Mouse (Mus musculus): Measurements from ENCODE around the gene Sc5d. TPM values are rescaled to one million over a fixed set of nuclear protein-coding genes. Genes with fewer than 3 reads are reported as not detected.

Sc5d gene
- polyA plus RNA-seq, 1 experiment from 2014 or later, result 33.2 TPM

GRCm38 (mm10) chr9:42240583-42240992 is 23.5 kb downstream of the Sc5d start:
- H3K36me3 ChIP-seq (ENCODE audit: control insufficient read depth, insufficient read depth, low read length), result no peaks in the 10 kb centered on the region
- 20% methylated on average over 11 of the region's 11 CpGs for WGBS
- ATAC-seq (ENCODE audit: low read depth), result peak; percentile 34; the same call in 1 of the 2 replicates
- peaks cover 3% of the 10 kb centered on the region; the same call in 1 of the 2 replicates for H3K4me1 ChIP-seq (replicated peaks; ENCODE audit: control insufficient read depth, insufficient read depth, low read length)
- H3K4me2 ChIP-seq (ENCODE audit: low read depth, low read length), result peak overlapping the region; percentile 10; the same call in 1 of the 2 replicates
- no peaks in the 10 kb centered on the region for H3K9me3 ChIP-seq (ENCODE audit: control insufficient read depth, low read length)
- 0 out of 2 replicates have a peak overlapping the region, but pooled peaks have one; percentile 23 for H3K9ac ChIP-seq (ENCODE audit: low read length)
- no peaks in the 10 kb centered on the region for H3K27me3 ChIP-seq (ENCODE audit: control insufficient read depth, insufficient read depth, low read depth, low read length)
- no peak overlapping the region for H3K4me3 ChIP-seq (ENCODE audit: low read length)
- H3K27ac ChIP-seq (ENCODE audit: low read length), result no peak overlapping the region

- 72% methylated on average over 4 of the region's 4 CpGs for WGBS
- ATAC-seq (ENCODE audit: low read depth), result no peak
- H3K4me1 ChIP-seq (replicated peaks; ENCODE audit: control insufficient read depth, insufficient read depth, low read length), result peaks cover 3% of the 10 kb centered on the region; the same call in 1 of the 2 replicates
Measured at GRCm38 (mm10) chr9:42238827-42239226, 25.2 kb downstream of the Sc5d start.

GRCm38 (mm10) chr9:42231116-42231515 is 32.9 kb downstream of the Sc5d start:
- no peaks in the 10 kb centered on the region for H3K9me3 ChIP-seq (ENCODE audit: control insufficient read depth, low read length)
- 37% methylated on average over 5 of the region's 5 CpGs for WGBS
- no peak for ATAC-seq (ENCODE audit: low read depth)
- H3K4me1 ChIP-seq (replicated peaks; ENCODE audit: control insufficient read depth, insufficient read depth, low read length), result no peaks in the 10 kb centered on the region
- no peaks in the 10 kb centered on the region for H3K36me3 ChIP-seq (ENCODE audit: control insufficient read depth, insufficient read depth, low read length)
- no peaks in the 10 kb centered on the region for H3K27me3 ChIP-seq (ENCODE audit: control insufficient read depth, insufficient read depth, low read depth, low read length)
- no peak overlapping the region for H3K27ac ChIP-seq (ENCODE audit: low read length)
- no peak overlapping the region for H3K4me2 ChIP-seq (ENCODE audit: low read depth, low read length)
- H3K4me3 ChIP-seq (ENCODE audit: low read length), result no peak overlapping the region
- H3K9ac ChIP-seq (ENCODE audit: low read length), result no peak overlapping the region

More at GRCm38 (mm10) chr9:42238827-42239226, 25.2 kb downstream of the Sc5d start:
- no peak overlapping the region for H3K4me3 ChIP-seq (ENCODE audit: low read length)
- no peaks in the 10 kb centered on the region for H3K9me3 ChIP-seq (ENCODE audit: control insufficient read depth, low read length)
- no peak overlapping the region for H3K27ac ChIP-seq (ENCODE audit: low read length)
- H3K27me3 ChIP-seq (ENCODE audit: control insufficient read depth, insufficient read depth, low read depth, low read length), result no peaks in the 10 kb centered on the region
- no peak overlapping the region for H3K9ac ChIP-seq (ENCODE audit: low read length)
- no peaks in the 10 kb centered on the region for H3K36me3 ChIP-seq (ENCODE audit: control insufficient read depth, insufficient read depth, low read length)
- H3K4me2 ChIP-seq (ENCODE audit: low read depth, low read length), result no peak overlapping the region

- H3K4me1 ChIP-seq (replicated peaks; ENCODE audit: control insufficient read depth, insufficient read depth, low read length), result no peaks in the 10 kb centered on the region
- 84% methylated on average over 2 of the region's 2 CpGs for WGBS
- no peak overlapping the region for H3K4me3 ChIP-seq (ENCODE audit: low read length)
- H3K27ac ChIP-seq (ENCODE audit: low read length), result no peak overlapping the region
- ATAC-seq (ENCODE audit: low read depth), result no peak
- no peaks in the 10 kb centered on the region for H3K9me3 ChIP-seq (ENCODE audit: control insufficient read depth, low read length)
- H3K36me3 ChIP-seq (ENCODE audit: control insufficient read depth, insufficient read depth, low read length), result no peaks in the 10 kb centered on the region
- H3K9ac ChIP-seq (ENCODE audit: low read length), result no peak overlapping the region
- H3K27me3 ChIP-seq (ENCODE audit: control insufficient read depth, insufficient read depth, low read depth, low read length), result no peaks in the 10 kb centered on the region
- no peak overlapping the region for H3K4me2 ChIP-seq (ENCODE audit: low read depth, low read length)
Measured at GRCm38 (mm10) chr9:42230333-42230732, 33.7 kb downstream of the Sc5d start.

GRCm38 (mm10) chr9:42229465-42230110 is 34.5 kb downstream of the Sc5d start:
- Histone ChIP-seq H3K4me2 (ENCODE audit: low read depth, low read length) (no peak overlapping the region), H3K36me3 (ENCODE audit: control insufficient read depth, insufficient read depth, low read length) (no peaks in the 10 kb centered on the region), H3K27ac (ENCODE audit: low read length) (no peak overlapping the region), H3K27me3 (ENCODE audit: control insufficient read depth, insufficient read depth, low read depth, low read length) (no peaks in the 10 kb centered on the region), H3K9me3 (ENCODE audit: control insufficient read depth, low read length) (no peaks in the 10 kb centered on the region), H3K4me1 (replicated peaks; ENCODE audit: control insufficient read depth, insufficient read depth, low read length) (no peaks in the 10 kb centered on the region), H3K4me3 (ENCODE audit: low read length) (no peak overlapping the region), H3K9ac (ENCODE audit: low read length) (no peak overlapping the region)
- WGBS, result 50% methylated on average over 12 of the region's 12 CpGs
- ATAC-seq (ENCODE audit: low read depth), result no peak

GRCm38 (mm10) chr9:42227804-42228203 is 36.3 kb downstream of the Sc5d start:
- Histone ChIP-seq H3K27me3 (ENCODE audit: control insufficient read depth, insufficient read depth, low read depth, low read length) (no peaks in the 10 kb centered on the region), H3K36me3 (ENCODE audit: control insufficient read depth, insufficient read depth, low read length) (no peaks in the 10 kb centered on the region), H3K9me3 (ENCODE audit: control insufficient read depth, low read length) (no peaks in the 10 kb centered on the region), H3K27ac (ENCODE audit: low read length) (no peak overlapping the region), H3K9ac (ENCODE audit: low read length) (no peak overlapping the region), H3K4me2 (ENCODE audit: low read depth, low read length) (no peak overlapping the region), H3K4me3 (ENCODE audit: low read length) (no peak overlapping the region), H3K4me1 (replicated peaks; ENCODE audit: control insufficient read depth, insufficient read depth, low read length) (no peaks in the 10 kb centered on the region)
- WGBS, result 80% methylated on average over 1 of the region's 1 CpGs
- no peak for ATAC-seq (ENCODE audit: low read depth)

GRCm38 (mm10) chr9:42219001-42219660 is 44.9 kb downstream of the Sc5d start:
- Histone ChIP-seq H3K36me3 (ENCODE audit: control insufficient read depth, insufficient read depth, low read length) (no peaks in the 10 kb centered on the region), H3K9me3 (ENCODE audit: control insufficient read depth, low read length) (no peaks in the 10 kb centered on the region), H3K4me1 (replicated peaks; ENCODE audit: control insufficient read depth, insufficient read depth, low read length) (peaks cover 8% of the 10 kb centered on the region; the same call in 1 of the 2 replicates), H3K9ac (ENCODE audit: low read length) (no peak overlapping the region), H3K4me3 (ENCODE audit: low read length) (no peak overlapping the region), H3K27me3 (ENCODE audit: control insufficient read depth, insufficient read depth, low read depth, low read length) (no peaks in the 10 kb centered on the region), H3K4me2 (ENCODE audit: low read depth, low read length) (no peak overlapping the region), H3K27ac (ENCODE audit: low read length) (no peak overlapping the region)
- no peak for ATAC-seq (ENCODE audit: low read depth)
- WGBS, result 59% methylated on average over 12 of the region's 12 CpGs

- peak; percentile 97 for ATAC-seq (ENCODE audit: low read depth)
- peak overlapping the region; percentile 89; the same call in 1 of the 2 replicates for H3K27ac ChIP-seq (ENCODE audit: low read length)
- H3K9ac ChIP-seq (ENCODE audit: low read length), result no peak overlapping the region
- no peaks in the 10 kb centered on the region for H3K27me3 ChIP-seq (ENCODE audit: control insufficient read depth, insufficient read depth, low read depth, low read length)
- peaks cover 8% of the 10 kb centered on the region; the same call in 1 of the 2 replicates for H3K4me1 ChIP-seq (replicated peaks; ENCODE audit: control insufficient read depth, insufficient read depth, low read length)
- no peak overlapping the region for H3K4me2 ChIP-seq (ENCODE audit: low read depth, low read length)
- H3K4me3 ChIP-seq (ENCODE audit: low read length), result no peak overlapping the region
- 53% methylated on average over 10 of the region's 10 CpGs for WGBS
- no peaks in the 10 kb centered on the region for H3K36me3 ChIP-seq (ENCODE audit: control insufficient read depth, insufficient read depth, low read length)
- H3K9me3 ChIP-seq (ENCODE audit: control insufficient read depth, low read length), result no peaks in the 10 kb centered on the region
Measured at GRCm38 (mm10) chr9:42217685-42218084, 46.4 kb downstream of the Sc5d start.

- Histone ChIP-seq H3K9ac (ENCODE audit: low read length) (no peak overlapping the region), H3K9me3 (ENCODE audit: control insufficient read depth, low read length) (no peaks in the 10 kb centered on the region), H3K27ac (ENCODE audit: low read length) (no peak overlapping the region), H3K36me3 (ENCODE audit: control insufficient read depth, insufficient read depth, low read length) (no peaks in the 10 kb centered on the region), H3K4me1 (replicated peaks; ENCODE audit: control insufficient read depth, insufficient read depth, low read length) (peaks cover 8% of the 10 kb centered on the region; the same call in 1 of the 2 replicates), H3K4me3 (ENCODE audit: low read length) (no peak overlapping the region), H3K27me3 (ENCODE audit: control insufficient read depth, insufficient read depth, low read depth, low read length) (no peaks in the 10 kb centered on the region), H3K4me2 (ENCODE audit: low read depth, low read length) (no peak overlapping the region)
- ATAC-seq (ENCODE audit: low read depth), result no peak
- 61% methylated on average over 1 of the region's 1 CpGs for WGBS
Measured at GRCm38 (mm10) chr9:42214116-42214515, 49.9 kb downstream of the Sc5d start.

Data from lung, embryonic 16.5 days (tissue).